Mouse (Mus musculus): ENCODE results near the gene Fcho2.
A peak's percentile ranks its signal among the peaks of the same experiment; 100 is the strongest.

Gene Fcho2

DNA sequence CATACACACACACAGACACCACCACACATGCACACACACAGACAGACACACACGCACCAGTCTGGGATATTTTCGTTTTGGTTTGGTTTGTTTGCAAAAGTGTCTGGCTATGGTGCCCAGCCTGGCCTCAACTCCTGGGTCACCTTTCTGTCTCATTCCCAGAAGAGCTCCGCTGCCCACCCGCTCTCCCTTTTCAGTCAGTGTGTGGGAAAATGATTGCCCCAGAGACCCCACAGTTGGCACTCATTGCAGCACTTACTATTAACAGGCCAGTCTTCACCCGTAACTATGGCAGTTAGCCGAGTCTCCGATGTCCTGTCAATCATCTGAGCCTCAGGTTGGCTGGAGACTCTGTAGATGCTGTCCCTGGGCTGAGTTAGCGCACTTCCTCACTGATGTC is 99.1 kb downstream of the Fcho2 start:
- no peak for DNase-seq (ENCODE audit: extremely low read depth, insufficient read length, low spot score)

DNA sequence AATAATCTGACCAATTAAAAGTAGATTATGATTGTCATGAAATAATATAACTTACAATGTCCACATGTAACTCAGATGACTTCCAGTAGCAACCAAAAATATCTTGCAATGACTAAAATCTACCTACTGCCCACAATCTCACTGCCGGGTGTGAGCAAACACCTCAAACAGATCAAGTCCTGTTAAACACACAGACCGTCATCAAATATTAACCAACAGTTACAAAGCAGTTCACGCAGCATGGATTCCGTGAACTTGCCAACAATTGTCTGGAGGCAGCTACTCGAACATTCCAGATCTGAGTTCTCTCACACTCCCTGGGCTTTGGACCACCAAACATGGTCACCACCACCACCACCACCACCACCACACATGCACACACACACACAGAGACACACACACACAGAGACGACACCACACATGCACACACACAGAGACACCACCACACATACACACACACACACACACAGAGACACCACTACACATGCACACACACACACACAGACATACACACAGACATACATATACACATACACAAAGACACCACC is 99.7 kb downstream of the Fcho2 start:
- DNase-seq (ENCODE audit: extremely low read depth, insufficient read length, low spot score) = no peak

DNA sequence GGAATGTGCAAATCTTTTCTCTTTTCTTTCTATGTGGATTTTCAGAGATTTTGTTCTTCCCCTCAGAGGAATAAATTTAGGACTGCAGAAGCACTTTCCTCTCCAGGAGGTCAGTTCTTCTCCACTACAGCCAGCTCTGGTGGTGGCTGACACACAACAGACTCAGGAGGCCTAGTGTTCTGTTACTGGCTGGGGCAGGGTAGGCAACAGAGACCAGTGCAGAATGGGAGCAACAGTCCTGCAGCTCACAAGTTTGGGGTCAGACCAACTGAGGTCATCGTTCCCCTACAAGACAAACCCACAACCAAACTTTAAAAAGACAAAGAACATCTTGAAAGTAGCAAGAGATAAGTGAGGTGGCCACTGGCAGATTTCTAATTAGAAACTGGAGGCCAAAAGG is 104.6 kb downstream of the Fcho2 start:
- no peak for DNase-seq (ENCODE audit: extremely low read depth, insufficient read length, low spot score)

DNA sequence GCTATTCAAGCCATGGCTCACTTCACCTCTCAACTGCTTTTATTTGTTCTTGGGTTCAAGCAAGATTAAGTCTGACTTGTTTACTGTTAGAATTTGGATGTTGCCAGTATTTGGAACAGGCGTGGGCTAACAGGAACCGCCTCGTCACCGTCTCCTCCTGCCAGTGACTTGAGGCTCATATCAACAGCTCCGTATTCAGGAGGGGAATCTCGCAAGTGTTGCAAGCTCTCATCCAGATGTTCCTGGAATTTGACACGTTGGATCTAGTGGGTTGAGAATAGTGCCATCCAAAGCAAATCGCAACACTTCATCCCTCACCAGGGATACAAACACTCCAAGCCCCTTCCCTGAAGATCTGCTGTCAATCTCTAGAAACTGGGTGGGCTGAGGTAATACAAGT is 105.0 kb downstream of the Fcho2 start:
- DNase-seq (ENCODE audit: extremely low read depth, insufficient read length, low spot score) = no peak

- no peak for DNase-seq (ENCODE audit: extremely low read depth, insufficient read length, low spot score)
Measured at GRCm38 (mm10) chr13:98705501-98705900, 109.7 kb downstream of the Fcho2 start.

GRCm38 (mm10) chr13:98703786-98704185 is 111.5 kb downstream of the Fcho2 start:
- DNase-seq (ENCODE audit: extremely low read depth, insufficient read length, low spot score) = no peak

DNA sequence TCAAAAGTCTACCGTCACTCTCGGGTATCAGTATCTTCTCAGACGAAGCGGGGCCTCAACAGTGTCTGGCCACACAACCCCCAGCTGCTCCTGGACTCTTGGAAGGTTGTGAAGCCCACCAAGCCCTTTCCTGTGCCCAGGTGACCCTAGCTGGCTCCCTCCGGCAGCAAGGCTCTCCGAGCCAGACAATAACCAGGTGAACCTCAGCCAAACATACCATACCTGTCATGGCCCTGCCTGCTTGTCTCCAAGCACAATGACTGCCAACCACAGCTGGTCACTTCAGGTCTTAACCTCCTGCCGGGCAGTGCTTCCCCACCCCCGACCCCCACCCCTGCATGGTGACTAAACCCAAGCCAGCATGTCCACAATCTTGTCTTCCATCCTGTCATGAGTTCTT is 112.9 kb downstream of the Fcho2 start:
- no peak for DNase-seq (ENCODE audit: extremely low read depth, insufficient read length, low spot score)

- no peak for DNase-seq (ENCODE audit: extremely low read depth, insufficient read length, low spot score)
Measured at GRCm38 (mm10) chr13:98701309-98701675, 114.0 kb downstream of the Fcho2 start.

GRCm38 (mm10) chr13:98700661-98701308 is 114.5 kb downstream of the Fcho2 start:
- DNase-seq (ENCODE audit: extremely low read depth, insufficient read length, low spot score) = no peak

GRCm38 (mm10) chr13:98699982-98700540 is 115.2 kb downstream of the Fcho2 start:
- no peak for DNase-seq (ENCODE audit: extremely low read depth, insufficient read length, low spot score)

- DNase-seq (ENCODE audit: extremely low read depth, insufficient read length, low spot score) = no peak
Measured at GRCm38 (mm10) chr13:98699051-98699744, 116.1 kb downstream of the Fcho2 start.

GRCm38 (mm10) chr13:98696716-98697115 is 118.5 kb downstream of the Fcho2 start:
- DNase-seq (ENCODE audit: extremely low read depth, insufficient read length, low spot score) = no peak

GRCm38 (mm10) chr13:98695546-98695945 is 119.7 kb downstream of the Fcho2 start:
- DNase-seq (ENCODE audit: extremely low read depth, insufficient read length, low spot score) = no peak

GRCm38 (mm10) chr13:98694773-98695314 is 120.4 kb downstream of the Fcho2 start, which contains the start of gene Tmem171:
Tmem171 (minus strand) TSS chr13:98694834.
- no peak for DNase-seq (ENCODE audit: extremely low read depth, insufficient read length, low spot score)

- peak; percentile 31 for DNase-seq (ENCODE audit: extremely low read depth, insufficient read length, low spot score)
Measured at GRCm38 (mm10) chr13:98693316-98693715, 121.9 kb downstream of the Fcho2 start.

DNA sequence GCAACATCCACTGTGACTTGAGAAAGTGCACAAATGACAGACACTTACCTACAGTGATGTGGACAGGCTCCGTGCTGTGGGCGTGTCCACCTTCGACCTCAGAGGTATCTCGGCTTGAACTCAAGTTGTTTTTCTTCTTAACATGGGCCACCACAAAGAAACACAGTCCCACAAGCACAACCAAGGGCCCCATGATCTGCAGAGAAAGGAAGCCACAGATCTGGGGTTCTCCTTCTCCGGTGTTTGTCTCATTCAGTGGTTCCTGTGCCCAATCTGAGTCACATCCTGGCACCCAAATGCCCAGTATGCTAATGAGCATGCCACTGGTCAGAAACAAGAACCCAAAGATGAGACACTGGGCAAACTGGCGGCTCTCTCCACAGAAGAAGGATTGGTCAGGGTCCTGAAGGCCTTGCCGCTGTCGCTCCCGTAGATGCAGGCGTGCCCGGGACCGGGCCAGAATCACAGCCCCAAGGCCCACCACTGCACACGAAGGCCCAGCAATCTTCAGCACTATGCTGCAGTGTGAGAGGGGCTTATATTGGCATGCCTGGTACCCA is 123.2 kb downstream of the Fcho2 start:
- DNase-seq (ENCODE audit: extremely low read depth, insufficient read length, low spot score) = peak; percentile 75

DNA sequence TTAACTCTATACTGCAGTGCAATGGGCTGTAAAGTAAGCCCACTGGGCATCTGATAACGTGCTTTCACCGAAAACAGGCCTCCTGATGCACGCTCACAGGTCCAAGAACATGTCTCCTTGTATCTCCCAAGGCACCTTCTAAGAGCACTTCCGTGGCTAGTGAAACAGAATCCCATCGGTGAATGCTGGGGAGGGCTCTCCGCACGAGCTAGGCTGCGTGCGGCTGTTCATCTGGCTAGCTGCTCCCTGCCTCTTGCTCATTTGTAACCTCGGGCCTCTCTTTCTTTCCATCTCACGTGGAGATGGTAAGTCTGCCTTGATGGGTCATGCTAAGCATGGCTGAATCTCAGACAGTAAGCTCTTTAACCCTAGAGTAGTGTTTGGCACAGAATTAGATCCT is 124.4 kb downstream of the Fcho2 start:
- DNase-seq (ENCODE audit: extremely low read depth, insufficient read length, low spot score) = peak; percentile 53

- DNase-seq (ENCODE audit: extremely low read depth, insufficient read length, low spot score) = peak; percentile 33
Measured at GRCm38 (mm10) chr13:98689605-98690290, 125.5 kb downstream of the Fcho2 start.

- DNase-seq (ENCODE audit: extremely low read depth, insufficient read length, low spot score) = no peak
Measured at GRCm38 (mm10) chr13:98687931-98688330, 127.3 kb downstream of the Fcho2 start.

GRCm38 (mm10) chr13:98684144-98684900 is 130.9 kb downstream of the Fcho2 start:
- DNase-seq (ENCODE audit: extremely low read depth, insufficient read length, low spot score) = peak; percentile 58
